Mouse (Mus musculus): ENCODE results near the gene Tmem50a.

Tmem50a gene

GRCm38 (mm10) chr4:134852438-134853255 is 62.2 kb downstream of the Tmem50a start:
- DNase-seq (ENCODE audit: low read depth), result peak; percentile 43

GRCm38 (mm10) chr4:134851876-134852275 is 62.9 kb downstream of the Tmem50a start:
- peak; percentile 49 for DNase-seq (ENCODE audit: low read depth)

GRCm38 (mm10) chr4:134851236-134851635 is 63.6 kb downstream of the Tmem50a start:
- no peak for DNase-seq (ENCODE audit: low read depth)

GRCm38 (mm10) chr4:134850551-134850950 is 64.3 kb downstream of the Tmem50a start:
- DNase-seq (ENCODE audit: low read depth), result no peak
